Mouse (Mus musculus): Measurements from ENCODE around the gene Fosl1.
A peak's percentile ranks its signal among the peaks of the same experiment; 100 is the strongest.
"Not testable (repeated sequence)": the region's sequence is repeated elsewhere in the genome, so short reads cannot be mapped to it uniquely, and the experiment has no call there.

The Fosl1 gene

DNA sequence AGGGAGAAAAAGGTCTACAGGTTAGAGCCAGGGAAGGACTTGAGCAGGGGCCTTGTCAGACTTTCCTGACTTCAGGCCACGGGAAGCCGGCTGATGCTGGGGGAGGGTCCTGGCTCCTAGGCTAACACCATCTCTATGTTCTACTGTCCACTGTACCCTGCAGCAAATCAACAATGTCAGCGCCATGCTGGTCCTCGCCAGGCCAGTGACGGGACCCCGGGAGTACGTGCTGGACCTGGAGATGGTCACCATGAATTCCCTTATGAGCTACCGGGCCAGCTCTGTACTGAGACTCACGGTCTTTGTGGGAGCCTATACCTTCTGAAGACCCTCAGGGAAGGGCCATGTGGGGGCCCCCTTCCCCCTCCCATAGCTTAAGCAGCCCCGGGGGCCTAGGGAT, 34.1 kb downstream of the Fosl1 start:
- DNase-seq (ENCODE audit: low read depth, low spot score), result no peak

DNA sequence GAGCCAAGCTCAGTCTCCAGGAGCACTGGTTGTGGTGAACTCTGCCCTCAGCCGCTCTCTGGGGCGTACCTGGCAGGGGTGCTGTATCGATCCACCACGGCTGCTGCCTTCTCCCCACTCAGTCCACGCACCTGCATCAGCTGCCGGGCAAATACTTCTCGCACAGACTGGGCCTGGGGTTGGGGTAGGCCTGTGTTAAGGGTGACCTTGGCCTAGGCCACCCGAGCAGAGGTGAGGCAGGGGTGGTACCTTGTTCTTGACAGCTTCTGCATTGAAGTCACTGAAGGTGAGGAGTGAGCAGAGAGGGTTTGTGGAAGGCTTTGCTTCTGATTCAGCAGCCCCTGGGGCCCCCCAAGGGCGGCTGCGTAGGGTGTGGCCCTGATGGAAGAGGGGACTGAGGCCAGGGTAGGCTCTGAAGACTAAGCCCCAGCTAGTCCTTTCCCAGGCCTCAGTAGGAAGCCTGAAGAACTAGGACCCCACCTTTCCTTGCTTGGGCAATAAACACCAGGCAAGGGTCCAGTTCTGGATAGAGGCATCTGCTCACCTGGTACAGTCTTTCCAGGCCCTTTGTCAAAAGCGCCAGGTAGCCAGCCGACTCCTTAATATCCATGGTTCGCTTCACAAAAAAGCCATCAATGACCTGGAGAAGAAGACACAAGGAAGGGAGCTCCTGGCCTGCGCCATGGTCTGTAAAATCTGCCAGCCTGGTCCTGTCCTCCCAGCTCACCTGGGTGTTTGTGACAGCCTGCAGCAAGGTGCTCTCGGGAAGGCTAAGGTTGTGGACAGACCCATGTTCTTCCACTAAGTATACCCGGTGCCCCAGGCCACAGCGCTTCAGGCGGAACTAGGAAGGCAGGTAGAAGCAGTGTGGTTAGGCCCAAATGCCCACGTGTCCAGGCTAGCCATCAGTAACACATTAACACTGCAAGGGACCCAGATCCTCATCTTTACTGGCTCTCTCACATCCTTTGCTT, 36.3 kb downstream of the Fosl1 start:
- DNase-seq (ENCODE audit: low read depth, low spot score), result no peak

DNA sequence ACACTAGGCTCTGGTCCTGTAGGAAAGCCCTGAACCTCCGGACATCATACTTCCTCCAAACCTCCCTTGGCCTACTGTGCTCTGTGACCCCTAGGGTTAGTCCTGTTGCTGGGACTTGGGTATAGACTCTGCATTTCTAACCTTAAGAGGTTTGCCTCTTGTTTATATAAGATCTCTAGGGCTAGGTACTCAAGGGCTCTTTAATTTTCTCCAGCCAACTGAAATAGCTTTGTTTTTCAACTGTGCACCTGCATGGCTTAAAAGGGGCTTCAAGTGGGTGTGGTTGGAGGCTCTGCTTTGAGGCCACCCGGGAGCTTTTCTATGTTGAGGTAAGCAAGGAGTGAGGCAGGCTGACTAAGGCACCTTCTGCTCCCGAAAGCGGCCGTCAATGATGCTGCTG, 37.1 kb downstream of the Fosl1 start:
- DNase-seq (ENCODE audit: low read depth, low spot score), result no peak

DNA sequence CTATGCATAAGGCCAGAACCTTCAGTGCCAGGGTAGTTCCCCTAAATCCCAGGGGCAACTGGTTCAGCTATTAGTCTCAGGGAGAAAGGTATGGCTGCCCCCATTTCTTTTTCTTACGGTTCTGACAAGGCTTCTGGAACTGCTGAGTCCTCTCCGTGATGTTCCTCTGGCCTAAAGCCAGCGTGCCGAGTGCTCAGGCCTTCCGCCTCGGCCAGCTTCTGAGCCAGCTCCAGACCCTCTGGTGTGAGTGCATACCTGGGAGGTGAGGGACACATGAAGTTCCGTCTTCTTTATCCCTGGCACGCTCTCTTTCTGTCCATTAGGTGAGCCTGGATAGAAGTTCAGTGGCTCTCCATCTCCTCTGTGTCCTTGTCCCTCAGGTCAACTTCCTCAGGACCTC, 38.0 kb downstream of the Fosl1 start:
- no peak for DNase-seq (ENCODE audit: low read depth, low spot score)

DNA sequence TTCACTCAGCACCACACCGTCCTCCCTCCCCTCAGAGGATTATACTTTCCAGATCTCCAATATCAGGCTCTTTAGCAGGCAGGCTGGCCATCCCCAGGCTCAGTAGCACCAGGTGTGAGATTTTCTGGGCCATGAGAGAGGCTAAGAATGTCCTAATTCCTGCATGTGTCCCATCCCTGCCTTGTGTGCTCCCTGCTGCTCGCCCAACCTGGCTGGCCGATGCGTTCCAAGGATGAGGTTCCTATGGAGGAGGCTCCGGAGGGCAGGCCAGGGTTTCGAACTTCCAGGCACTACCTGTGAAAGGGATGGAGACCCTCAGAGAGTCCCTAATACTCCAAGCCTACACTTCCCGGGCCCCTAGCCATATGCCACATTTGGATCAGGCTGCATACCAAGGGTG, 38.5 kb downstream of the Fosl1 start:
- no peak for DNase-seq (ENCODE audit: low read depth, low spot score)

DNA sequence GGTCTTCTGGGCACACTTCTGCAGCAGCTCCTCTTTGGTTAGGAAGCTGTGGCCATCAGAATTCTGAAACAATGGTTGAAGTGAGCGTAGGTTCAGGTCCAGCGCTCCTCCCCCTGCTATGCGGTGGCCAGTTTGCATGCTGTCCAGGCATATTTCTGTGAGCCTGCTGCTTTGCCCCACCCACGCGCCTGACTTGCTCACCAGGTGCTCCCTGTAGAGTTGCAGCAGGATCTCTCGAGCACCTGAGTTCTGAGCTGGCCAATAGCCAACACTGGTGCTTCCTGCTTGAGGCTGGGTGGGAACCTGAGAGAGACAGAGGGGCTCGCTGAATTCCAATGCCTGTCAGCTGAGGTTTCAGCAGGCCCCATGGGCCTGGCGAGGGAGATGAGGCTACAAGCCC, 38.9 kb downstream of the Fosl1 start:
- DNase-seq (ENCODE audit: low read depth, low spot score), result no peak

DNA sequence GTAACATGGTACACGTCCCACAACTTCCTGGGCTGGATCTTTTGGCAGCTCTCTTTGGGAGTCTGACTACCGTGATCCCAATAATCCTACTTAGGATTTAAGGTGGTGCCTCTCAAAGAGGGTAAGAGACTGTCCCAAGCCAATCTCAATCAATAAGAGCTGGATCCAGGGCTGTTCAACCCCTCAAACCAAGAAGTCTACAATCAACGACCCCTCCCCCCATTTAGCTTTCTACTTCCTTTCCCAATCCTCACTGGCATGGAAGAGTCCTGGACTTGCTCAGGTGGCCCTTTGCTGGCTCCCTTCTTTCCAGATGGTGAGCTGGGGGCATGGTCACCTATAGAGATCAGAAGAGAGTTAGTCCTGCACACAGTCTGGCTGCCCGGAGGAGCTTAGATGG, 39.4 kb downstream of the Fosl1 start:
- no peak for DNase-seq (ENCODE audit: low read depth, low spot score)

DNA sequence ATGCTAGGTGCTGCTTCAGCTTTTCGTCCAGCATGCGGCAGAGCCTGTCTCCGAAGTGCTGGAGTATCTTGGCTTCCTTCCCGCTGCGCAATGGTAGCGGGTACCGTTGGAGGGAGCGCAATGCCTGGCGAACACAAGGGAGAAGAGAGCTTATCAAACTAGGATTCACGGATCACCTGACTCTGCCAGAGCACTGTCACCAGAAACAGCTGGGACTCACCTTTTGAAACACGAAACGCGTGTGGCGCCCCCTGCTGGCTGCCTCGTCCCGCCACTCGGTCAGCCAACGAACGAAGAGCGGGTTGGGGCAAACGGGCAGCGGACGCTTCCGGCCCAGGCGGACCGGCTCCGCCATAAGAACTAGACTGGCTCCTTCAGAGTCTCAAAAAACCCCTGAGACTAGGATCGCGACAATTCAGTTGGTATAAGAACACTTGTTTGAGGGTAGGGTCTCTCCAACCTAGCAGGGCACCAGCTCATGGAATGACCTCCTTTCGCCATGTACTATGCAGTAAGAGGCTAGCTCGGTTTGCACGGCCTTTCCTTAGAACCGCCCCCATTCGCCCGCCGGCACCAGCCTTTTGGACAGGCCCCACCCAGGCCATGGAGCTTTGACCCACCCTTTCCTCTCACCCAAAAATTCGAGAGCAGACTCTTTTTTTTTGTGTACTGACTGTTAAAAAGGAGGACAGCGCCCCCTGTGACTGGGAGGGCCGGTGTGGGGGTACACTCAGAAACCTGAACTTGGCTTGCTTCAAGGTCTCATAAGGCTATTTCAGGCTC, 40.6 kb downstream of the Fosl1 start, which contains the start of gene Mus81:
Gene Mus81 (minus strand): TSS at position 635 of the 783 bp plus-strand sequence.
- peak; percentile 88 for DNase-seq (ENCODE audit: low read depth, low spot score)

DNA sequence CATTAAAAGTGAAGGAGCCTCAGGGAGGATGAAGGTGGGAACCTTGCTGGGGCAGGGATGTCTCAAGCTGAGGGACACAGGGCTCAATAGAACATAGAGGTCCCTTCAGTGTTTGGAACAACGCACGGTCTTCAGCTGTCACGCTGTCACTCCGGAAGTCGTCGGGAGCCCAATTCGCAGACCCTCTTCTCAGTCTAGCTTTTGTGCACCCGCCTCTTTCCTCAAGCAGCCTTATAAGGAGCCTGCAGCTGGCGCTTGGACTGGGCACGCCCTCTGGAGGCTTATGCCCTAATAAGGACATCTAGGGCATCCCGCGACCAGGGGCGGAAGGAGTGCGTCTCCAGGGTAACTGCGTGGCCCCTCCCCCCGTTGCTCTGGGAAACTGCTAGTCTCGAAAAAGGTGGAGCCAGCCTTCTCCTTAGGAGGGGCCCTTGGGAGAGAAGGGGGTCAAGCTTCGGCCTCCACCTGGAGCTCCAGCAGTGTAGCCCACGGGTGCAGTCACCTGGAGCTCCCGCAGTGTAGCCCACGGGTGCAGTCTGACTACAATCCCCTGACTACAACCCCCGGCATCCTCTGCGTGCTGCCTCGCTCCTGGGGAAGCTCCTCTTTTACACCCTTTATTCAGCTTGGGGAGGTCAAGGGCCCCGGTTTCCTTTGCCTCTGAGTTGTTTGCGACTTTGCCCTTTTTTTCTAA, 41.7 kb downstream of the Fosl1 start:
- DNase-seq (ENCODE audit: low read depth, low spot score), result peak; percentile 95

DNA sequence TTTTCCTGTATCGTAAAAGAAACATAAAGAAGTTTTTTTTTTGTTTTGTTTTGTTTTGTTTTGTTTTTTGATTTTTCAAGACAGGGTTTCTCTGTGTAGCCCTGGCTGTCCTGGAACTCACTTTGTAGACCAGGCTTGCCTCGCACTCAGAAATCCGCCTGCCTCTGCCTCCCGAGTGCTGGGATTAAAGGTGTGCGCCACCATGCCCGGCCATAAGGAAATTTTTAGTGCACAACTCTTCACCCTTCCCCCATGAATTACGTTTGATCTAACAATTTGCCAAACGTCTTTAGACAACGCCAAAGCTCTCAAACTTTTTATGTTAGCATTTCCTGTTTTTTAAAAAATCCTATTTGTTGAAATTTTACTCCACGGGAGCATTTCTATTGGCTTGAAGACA, 42.4 kb downstream of the Fosl1 start:
- DNase-seq (ENCODE audit: low read depth, low spot score), result not testable (repeated sequence)

DNA sequence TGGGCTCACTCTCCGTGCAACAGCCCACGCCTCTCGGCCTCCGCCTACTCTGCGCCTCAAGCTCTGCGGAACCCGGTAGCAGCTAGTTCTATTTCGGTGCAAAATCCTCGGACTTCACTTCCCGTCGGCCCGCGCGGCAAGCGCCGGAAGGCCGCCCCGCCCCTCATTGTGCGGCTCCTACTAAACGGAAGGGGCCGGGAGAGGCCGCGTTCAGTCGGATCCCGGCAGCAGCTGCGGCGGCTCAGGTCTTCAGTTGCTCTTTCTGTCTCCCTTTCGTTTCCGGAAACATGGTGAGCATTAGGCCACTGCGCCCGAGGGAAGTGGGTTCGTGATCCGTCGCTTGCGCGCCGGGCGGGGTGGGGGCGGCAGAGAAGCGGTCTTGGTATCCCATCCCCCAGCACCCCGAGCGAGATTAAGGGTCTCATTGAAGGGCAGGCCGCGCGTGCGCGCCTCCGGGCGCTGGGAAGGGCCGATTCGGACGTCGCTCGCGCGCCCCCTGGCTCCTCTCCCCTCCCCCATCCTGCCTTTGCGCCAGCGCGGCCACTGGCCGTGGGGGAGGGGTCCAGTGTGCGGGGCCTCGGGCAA, 43.1 kb downstream of the Fosl1 start, which contains the start of gene Cfl1:
Gene Cfl1 (plus strand): TSS at position 143 of the 585 bp plus-strand sequence.
- peak; percentile 84 for DNase-seq (ENCODE audit: low read depth, low spot score)

DNA sequence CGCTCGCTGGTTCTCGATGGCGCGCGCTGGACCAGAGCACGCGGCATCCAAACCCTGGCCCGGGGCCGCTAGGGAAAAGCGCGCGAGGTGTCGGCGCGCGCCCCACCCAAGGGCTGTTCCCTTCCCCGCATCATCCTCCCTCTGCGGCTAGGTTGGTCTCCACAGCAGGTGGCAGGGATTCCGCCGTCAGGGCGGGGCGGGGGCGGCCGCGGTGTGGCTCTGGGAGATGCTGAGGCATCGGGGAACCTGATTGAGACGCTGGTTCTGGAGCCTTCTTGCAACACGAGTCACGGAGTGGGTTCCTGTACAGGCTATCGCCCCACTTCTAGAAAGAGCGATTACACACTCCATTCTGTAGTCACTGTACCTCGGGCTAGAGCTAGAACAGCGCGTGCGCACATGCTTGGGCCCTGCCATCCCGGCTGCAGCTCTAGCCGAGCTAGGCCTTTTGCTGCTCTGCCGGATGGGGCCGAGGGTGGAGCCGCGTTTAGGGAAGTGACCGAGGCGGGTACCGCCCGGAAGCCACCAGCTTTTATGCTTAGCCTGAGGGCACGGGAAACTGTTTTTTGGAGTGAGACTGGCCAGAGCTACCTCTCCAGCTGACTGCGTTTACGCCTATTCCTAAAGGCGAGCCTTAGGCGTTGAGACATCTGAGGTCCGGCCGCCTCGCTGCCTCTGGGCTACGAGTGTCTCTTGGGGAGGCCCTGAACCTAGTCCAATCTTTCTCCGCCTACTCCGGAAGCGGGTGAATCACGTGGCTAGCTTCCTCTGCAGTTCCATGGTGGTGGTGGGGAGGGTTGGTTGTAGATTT, 43.8 kb downstream of the Fosl1 start:
- peak; percentile 68 for DNase-seq (ENCODE audit: low read depth, low spot score)

DNA sequence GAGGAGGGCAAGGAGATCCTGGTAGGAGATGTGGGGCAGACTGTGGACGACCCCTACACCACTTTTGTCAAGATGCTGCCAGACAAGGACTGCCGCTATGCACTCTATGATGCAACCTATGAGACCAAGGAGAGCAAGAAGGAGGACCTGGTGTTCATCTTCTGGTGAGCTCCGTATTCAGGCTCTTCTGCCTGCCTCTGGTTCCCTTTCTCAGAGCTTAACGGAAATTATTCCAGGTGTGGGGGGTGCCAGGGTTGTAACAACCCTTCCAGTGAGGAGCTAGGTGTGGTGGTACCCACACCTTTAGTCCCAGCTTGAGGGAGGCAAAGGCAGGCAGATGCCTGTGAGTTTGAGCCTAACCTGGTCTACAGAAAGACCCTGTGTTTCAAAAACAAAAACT, 45.3 kb downstream of the Fosl1 start:
- DNase-seq (ENCODE audit: low read depth, low spot score), result no peak

DNA sequence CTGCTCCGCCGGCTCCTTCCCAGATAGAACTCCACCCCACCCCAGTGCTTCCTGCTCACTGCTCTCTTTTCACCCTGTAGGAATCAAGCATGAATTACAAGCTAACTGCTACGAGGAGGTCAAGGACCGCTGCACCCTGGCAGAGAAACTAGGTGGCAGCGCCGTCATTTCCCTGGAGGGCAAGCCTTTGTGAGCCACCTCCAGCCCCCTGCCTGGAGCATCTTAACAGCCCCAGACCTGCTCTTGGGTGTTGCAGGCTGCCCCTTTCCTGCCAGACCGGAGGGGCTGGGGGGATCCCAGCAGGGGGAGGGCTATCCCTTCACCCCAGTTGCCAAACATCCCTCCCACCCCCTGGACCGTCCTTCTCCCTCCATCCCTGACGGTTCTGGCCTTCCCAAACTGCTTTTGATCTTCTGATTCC, 46.0 kb downstream of the Fosl1 start:
- not testable (repeated sequence) for DNase-seq (ENCODE audit: low read depth, low spot score)

DNA sequence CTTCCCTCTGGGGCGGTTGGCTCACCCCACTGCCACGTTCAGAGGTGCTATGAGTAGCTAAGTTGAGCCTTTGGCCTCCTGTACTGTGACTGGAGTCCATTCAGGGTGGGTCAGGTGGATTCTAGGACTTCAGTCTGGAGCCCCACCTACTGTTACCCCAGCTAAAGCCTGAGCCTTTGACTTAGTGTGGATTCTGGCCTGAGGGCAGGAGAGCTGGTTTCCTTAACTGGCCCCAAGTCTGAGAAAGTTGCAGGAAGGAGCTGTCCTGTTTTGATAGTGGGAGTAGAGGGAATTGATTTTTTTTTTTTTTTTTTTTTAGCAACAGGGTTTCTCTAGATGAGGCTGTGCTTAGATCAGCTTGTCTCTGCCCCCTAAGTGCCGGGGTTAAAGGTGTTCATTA, 47.0 kb downstream of the Fosl1 start:
- DNase-seq (ENCODE audit: low read depth, low spot score), result no peak

DNA sequence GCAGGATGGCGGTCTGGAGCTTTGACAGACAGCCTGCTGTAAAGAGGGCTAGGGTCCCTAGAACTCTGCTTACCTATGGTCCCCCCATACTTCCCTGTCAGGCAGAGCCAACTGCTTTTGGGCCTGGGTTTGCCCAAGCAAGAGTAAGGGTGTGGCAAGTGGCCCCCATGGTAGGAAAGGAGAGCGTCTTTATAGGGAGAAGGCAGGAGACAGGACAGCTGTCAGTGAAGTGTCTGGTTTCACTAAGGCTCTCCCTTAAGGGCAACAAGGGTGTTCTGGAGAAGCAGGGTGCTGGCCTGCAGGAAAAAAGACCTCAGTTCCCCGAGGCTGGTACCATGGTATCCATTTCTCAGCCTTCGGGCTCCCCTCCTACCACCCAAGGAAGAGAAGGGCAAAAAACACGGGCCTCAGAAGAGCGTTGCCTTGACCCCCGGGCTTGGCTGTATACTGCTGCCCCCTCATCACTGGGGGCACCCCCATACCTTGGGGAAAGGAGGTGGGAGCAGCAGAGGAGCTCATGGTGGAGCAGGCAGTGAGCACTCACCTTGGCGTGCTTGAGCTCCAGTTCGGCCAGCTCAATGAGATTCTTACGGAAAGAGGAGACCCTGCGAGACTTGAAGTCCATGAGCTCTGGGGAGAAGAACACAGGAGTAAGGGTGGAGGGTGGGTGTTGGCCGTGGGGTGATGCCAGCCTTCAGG, 48.2 kb downstream of the Fosl1 start:
- no peak for DNase-seq (ENCODE audit: low read depth, low spot score)

DNA sequence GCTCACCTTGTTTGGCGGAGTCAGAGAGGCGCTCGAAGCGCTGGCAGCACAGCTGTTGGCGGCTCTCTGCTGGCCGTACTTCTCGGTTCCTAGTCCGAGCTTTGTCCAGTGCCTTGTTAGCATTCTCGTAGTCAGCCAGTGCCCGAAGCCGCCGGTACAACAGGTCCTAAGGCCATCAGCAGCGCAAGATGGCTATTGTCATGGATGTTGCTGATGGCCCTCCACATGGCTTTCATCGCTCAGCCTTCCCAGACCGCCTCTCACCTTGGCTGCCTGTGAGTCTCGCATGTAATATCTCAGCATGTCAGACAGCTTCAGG, 48.7 kb downstream of the Fosl1 start:
- no peak for DNase-seq (ENCODE audit: low read depth, low spot score)

DNA sequence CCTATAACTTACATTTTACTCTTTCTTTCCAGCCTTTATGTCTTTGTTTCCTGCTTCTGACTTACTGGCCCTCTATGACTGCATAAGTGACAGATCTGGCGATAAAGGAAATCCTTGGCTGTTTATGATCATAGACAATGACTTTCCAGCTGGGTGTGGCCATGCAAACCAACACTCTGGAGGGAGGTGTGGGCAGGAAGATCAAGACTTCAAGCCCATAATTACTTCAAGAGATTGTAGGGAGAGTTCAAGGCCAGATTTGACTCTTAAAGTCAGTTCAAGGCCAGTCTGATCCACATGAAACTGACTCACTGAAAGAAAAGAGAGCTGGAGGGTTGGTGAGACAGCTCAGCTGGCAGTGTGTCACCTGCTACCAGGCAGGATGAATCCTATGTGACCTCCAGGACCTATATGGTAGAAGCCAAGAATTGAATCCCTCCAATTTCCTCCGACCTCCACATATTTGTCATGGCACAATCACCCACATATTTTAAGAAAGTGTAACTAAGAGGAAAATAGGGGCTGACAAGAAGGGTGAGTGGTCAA, 53.1 kb downstream of the Fosl1 start:
- no peak for DNase-seq (ENCODE audit: low read depth, low spot score)

DNA sequence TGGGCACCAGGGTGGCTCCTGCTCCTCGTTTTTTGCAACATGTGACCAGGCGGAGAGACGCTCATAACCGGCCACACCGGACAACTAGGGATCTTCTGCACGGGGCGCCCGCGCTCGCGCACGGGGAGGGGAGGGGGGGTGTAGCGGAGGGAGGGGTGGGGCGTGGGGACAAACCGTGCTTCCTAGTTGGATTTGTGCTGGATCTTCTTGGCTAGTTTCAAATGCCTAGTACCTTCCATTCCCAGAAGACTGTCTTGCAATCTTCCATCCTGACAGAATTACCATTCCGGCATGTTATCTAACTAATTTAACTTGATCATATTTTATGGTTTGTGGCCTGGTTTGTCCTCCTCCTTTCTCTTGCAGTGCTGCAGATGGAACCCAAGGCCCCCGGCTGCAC, 56.3 kb downstream of the Fosl1 start, which contains the start of gene 1700020D05Rik:
Gene 1700020D05Rik (minus strand): TSS at position 101 of the 400 bp plus-strand sequence.
- no peak for DNase-seq (ENCODE audit: low read depth, low spot score)

All from c-Kit-negative CD71-positive TER-119-positive erythroid progenitor cells, embryonic 14.5 days (primary cell).